Mouse (Mus musculus) liver, embryonic 14 days (tissue): ENCODE data around the gene Zcchc14. TPM values are rescaled to one million over a fixed set of nuclear protein-coding genes. Genes with fewer than 3 reads are reported as not detected.

Experiments
- polyA plus RNA-seq: library from polyadenylated mRNA; depleted of rRNA; stranded (reverse); fragments of >200 nt; gene quantifications from 2 replicates; pipeline ENCODE4 v1.2.3, GENCODE M21; 2012; rRNA removed

Zcchc14 gene
- 1.8 TPM in 2 replicates for polyA plus RNA-seq

GRCm38 (mm10) chr8:121652774-121653323 is at the start of gene Zcchc14:
Gene Zcchc14 (minus strand): TSS chr8:121652901.

DNA sequence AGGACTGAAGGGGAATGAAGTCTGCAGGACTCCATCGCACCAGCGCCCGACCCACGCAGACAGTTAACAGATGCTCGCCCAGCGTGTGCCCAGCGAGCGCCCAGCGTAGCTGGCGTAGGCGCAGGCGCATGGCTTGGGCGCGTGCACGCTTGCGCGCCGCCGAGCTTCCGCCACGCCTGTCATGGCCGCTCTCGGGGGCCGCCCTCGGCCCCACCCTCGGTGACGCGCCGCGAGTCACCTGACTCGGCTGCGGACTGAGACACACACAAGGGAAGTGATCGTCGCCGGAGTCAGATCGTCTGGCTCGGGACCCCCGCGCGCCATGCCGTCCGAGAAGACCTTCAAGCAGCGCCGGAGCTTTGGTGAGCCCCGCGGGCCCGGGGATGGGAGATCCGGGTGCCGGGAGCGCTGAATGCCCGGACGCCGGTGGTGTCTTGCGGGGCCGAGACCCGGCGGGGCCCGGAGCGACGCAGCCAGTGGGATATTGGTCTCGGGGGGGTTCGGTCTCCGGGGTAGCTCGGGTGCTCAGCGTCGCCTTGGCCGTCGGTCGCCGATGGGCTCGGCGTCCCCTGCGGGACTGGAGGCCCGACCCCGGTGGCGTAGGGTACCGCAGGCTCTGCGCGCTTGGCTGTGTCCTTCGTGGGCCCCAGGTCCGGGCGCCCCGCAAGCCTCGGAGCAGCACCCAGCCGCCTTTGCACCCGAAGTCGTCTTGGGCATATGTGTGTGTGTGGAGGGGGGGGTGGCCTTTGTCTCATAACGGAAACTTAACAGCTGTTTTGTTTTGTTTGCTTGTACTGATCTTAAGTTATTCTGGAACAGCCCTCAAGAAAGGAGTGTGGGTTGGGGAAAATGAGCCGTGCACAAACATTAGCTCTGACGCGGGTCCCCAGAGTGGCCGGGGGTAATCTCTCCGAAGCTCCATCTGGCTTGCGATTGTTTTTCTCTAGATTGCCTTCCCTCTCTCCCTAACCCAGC is 62.2 kb downstream of the Zcchc14 start, which contains the start of gene Map1lc3b:
TSS of gene Map1lc3b (plus strand) at position 159 of the 975 bp plus-strand sequence.

GRCm38 (mm10) chr8:121578676-121579451 is 73.8 kb downstream of the Zcchc14 start, which contains the start of gene Fbxo31:
Gene Fbxo31 (minus strand): TSS chr8:121578806.

Other genes with a start within 250 kb of the Zcchc14 start
- gene 1700018B08Rik, start 108.6 kb downstream of the Zcchc14 start, polyA plus RNA-seq = not detected in 2 replicates
- 5.2 and 5.3 TPM in 2 replicates for gene Fbxo31, start 74.1 kb downstream of the Zcchc14 start, polyA plus RNA-seq
- 19.4 and 23.2 TPM in 2 replicates for gene Map1lc3b, start 62.5 kb downstream of the Zcchc14 start, polyA plus RNA-seq
- gene Jph3, start 76.7 kb upstream of the Zcchc14 start, polyA plus RNA-seq = 0.01 TPM in 1 of 2 replicates, not detected in the other
- 17.1 TPM in 2 replicates for gene Klhdc4, start 176.7 kb upstream of the Zcchc14 start, polyA plus RNA-seq